Mouse (Mus musculus) embryonic facial prominence, embryonic 11.5 days (tissue): ENCODE measurements around the gene Crybb1. TPM values are rescaled to one million over a fixed set of nuclear protein-coding genes. Genes with fewer than 3 reads are reported as not detected.
A peak's percentile ranks its signal among the peaks of the same experiment; 100 is the strongest.

Source experiments
- ATAC-seq: fragments of 200-750 bp; cut with Nextera tagmentation; replicated peaks from 2 replicates; pipeline ENCODE4 v1.8.0; 2017; ENCODE audit warnings: low read depth; ENCODE audit not compliant: insufficient number of reproducible peaks, low FRiP score, low TSS enrichment
- DNase-seq: peaks from one replicate; pipeline ENCODE4 v3.0.0-alpha.2; 2015; ENCODE audit warnings: low spot score
- H3K27ac ChIP-seq: fragments of 300-500 bp; sonication (generic); replicated peaks from 2 replicates; pipeline ENCODE4 v1.5.1; 2014; ENCODE audit warnings: mild to moderate bottlenecking, low read depth, low read length, control low read depth
- H3K27me3 ChIP-seq: fragments of 300-500 bp; sonication (generic); 2 replicates; pipeline ENCODE4 v1.6.1; 2014; ENCODE audit warnings: mild to moderate bottlenecking, low read length, moderate library complexity, mixed read lengths; ENCODE audit not compliant: control insufficient read depth, insufficient read depth
- H3K36me3 ChIP-seq: fragments of 300-500 bp; sonication (generic); replicated peaks from 2 replicates; pipeline ENCODE4 v1.6.1; 2014; ENCODE audit warnings: low read depth, mild to moderate bottlenecking, low read length, moderate library complexity, mixed read lengths; ENCODE audit not compliant: control insufficient read depth, insufficient read depth
- H3K4me1 ChIP-seq: fragments of 300-500 bp; sonication (generic); 2 replicates; pipeline ENCODE4 v1.6.1; 2014; ENCODE audit warnings: low read length, mixed read lengths; ENCODE audit not compliant: control insufficient read depth, insufficient read depth
- H3K4me2 ChIP-seq: fragments of 300-500 bp; sonication (generic); 2 replicates; pipeline ENCODE4 v1.6.1; 2014; ENCODE audit warnings: low read depth, mild to moderate bottlenecking, control low read depth, low read length, moderate library complexity
- H3K4me3 ChIP-seq: fragments of 300-500 bp; sonication (generic); 2 replicates; pipeline ENCODE4 v1.5.1; 2014; ENCODE audit warnings: low read depth, low read length, control low read depth
- H3K9ac ChIP-seq: fragments of 300-500 bp; sonication (generic); replicated peaks from 2 replicates; pipeline ENCODE4 v1.6.1; 2014; ENCODE audit warnings: mild to moderate bottlenecking, control low read depth, low read length
- H3K9me3 ChIP-seq: fragments of 300-500 bp; sonication (generic); replicated peaks from 2 replicates; pipeline ENCODE4 v1.6.1; 2016; ENCODE audit warnings: mild to moderate bottlenecking, low read length, inconsistent platforms, mixed read lengths; ENCODE audit not compliant: control insufficient read depth
- WGBS: fragments of 180-500 bp; shearing (Covaris S2); extraction: QIAGEN DNeasy Blood & Tissue Kit; methylation state at CpG from one replicate; pipeline ENCODE4 v1.1.7; 2014; 5-methylcytosine and 5-hydroxymethylcytosine counted together
- polyA plus RNA-seq: library from polyadenylated mRNA; unstranded; fragments of >200 nt; fragmentation: Nextera tagmentation; extraction: Ambion mirVana; gene quantifications from 2 replicates; pipeline ENCODE4 v1.2.1, GENCODE M21; 2014

Crybb1 gene
- polyA plus RNA-seq, 1 experiment from 2014 or later = 2.7 TPM

GRCm38 (mm10) chr5:112225591-112225990 lies 30.0 kb upstream of the Crybb1 start:
- H3K4me3 ChIP-seq = no peak overlapping the region
- no peak overlapping the region for H3K9ac ChIP-seq
- no peak overlapping the region for H3K27ac ChIP-seq
- DNase-seq (no peak), ATAC-seq (peak; percentile 35; the same call in 1 of the 2 replicates)
- no peak overlapping the region for H3K4me2 ChIP-seq
- H3K4me1 ChIP-seq = peaks cover 4% of the 10 kb centered on the region
- WGBS = 53% methylated on average over 6 of the region's 6 CpGs
- no peaks in the 10 kb centered on the region for H3K36me3 ChIP-seq
- peaks cover 25% of the 10 kb centered on the region for H3K27me3 ChIP-seq
- no peaks in the 10 kb centered on the region for H3K9me3 ChIP-seq

DNA sequence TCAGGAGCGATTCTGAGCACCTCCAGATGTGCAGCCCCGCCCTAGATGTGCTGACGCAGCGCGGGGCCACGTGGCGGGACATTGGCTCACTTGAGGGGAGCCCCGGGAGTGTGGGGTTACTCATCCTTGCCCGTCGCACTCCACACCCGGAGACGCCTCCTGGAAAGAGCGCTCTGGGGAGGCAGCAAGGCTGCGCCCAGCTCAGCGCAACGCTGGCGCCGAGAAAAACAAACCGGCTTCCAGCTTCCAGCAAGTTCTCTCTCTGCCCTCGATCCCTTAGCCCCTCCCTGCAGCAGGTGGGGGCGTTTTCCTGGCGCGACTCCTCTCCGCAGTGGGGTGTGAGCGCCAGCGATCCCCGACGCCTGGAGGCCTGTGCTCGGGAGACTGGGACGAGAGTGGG lies 28.3 kb upstream of the Crybb1 start:
- DNase-seq = no peak
- Histone ChIP-seq H3K27me3 (peaks cover 25% of the 10 kb centered on the region), H3K9ac (peak overlapping the region; percentile 70), H3K36me3 (no peaks in the 10 kb centered on the region), H3K4me3 (peak overlapping the region; percentile 41), H3K4me1 (peaks cover 4% of the 10 kb centered on the region), H3K27ac (no peak overlapping the region), H3K9me3 (no peaks in the 10 kb centered on the region), H3K4me2 (peak overlapping the region; percentile 82)
- ATAC-seq = no peak
- 2% methylated on average over 30 of the region's 30 CpGs for WGBS

DNA sequence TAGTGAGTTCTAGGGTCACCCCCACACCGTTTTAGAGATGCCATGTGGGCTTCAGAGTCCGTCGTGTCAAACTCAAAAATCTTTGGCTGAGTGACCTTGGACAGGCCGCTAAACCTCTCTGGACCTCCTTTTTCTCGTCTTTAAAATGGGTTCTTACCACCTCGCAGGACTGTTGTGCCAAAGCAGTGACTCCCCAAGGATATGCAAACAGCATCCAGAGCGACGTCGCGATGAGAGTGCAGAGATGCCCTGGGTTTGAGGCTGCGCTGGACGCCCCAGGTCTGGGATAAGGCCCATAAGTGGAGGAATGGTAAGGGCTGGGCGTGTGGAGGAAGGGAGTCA lies 27.7 kb upstream of the Crybb1 start:
- Histone ChIP-seq H3K4me2 (peak overlapping the region; percentile 82), H3K4me3 (peak overlapping the region; percentile 41), H3K4me1 (peaks cover 4% of the 10 kb centered on the region), H3K36me3 (no peaks in the 10 kb centered on the region), H3K9ac (peak overlapping the region; percentile 70), H3K9me3 (no peaks in the 10 kb centered on the region), H3K27me3 (peaks cover 25% of the 10 kb centered on the region), H3K27ac (peak overlapping the region; percentile 57; the same call in 1 of the 2 replicates)
- WGBS = under 1% methylated on average over 13 of the region's 13 CpGs
- no peak for DNase-seq
- no peak; the same call in 1 of the 2 replicates for ATAC-seq

DNA sequence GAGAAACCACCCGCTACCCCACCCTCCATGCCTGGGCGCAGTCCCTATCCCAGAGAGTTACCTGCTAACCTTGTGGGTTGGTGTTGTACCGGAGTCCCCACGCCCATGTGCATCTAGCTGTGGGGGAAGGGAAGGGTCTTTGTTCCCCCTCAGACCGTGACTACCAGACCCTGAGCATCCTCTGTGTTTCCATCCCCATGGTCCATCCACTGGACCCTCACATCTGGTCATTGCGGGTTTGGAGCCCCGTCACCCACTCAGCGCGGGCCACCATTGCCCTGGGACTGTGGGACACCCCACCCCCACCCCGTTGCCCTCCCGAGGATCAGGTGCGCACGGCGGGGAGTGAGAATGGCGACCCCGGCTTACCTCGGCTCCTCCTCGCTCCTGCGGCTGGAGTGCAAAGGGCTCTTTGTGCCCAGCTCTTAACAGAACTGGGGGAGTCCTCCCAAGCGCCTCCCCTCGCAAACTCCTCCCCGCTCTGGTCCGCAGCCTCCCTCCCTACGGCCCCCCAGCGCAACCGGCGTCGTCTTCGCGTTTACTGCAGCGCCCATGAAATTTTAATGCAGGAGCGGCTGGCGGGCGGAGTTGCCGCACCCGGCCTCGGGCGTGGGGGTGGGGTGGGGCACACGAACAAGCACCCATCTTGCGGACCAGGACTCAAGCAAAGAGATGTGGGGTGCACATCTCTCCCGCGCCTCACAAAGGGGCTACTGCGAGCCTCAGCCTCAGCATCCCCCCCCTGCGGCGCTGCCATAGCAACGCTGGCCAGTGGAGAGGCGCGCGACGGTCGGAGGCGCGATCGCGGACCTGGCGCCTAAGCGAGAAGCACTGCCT lies 27.2 kb upstream of the Crybb1 start:
- peak; percentile 70 for ATAC-seq
- DNase-seq = peak; percentile 75
- Histone ChIP-seq H3K4me3 (peak overlapping the region; percentile 41), H3K27me3 (peaks cover 25% of the 10 kb centered on the region), H3K4me1 (peaks cover 4% of the 10 kb centered on the region), H3K27ac (peak overlapping the region; percentile 57; the same call in 1 of the 2 replicates), H3K9ac (peak overlapping the region; percentile 70), H3K36me3 (no peaks in the 10 kb centered on the region), H3K9me3 (no peaks in the 10 kb centered on the region), H3K4me2 (peak overlapping the region; percentile 82)
- WGBS = under 1% methylated on average over 56 of the region's 57 CpGs

DNA sequence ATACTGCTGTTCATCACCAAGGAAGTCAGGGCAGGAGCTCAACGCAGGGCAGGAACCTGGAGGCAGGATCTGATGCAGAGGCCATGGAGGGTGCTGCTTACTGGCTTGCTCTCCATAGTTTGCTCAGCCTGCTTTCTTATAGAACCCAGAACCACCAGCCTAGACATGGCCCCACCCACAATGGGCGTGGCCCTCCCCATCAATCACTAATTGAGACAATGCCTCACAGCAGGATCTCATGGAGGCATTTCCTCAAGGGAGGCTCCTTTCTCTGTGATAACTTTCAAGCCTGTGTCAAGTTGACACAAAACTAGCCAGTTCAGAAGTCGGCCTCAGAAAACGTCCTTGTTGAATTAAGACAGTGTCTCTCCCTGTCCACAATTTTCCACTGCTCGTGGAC lies 19.8 kb upstream of the Crybb1 start:
- DNase-seq = no peak
- no peak overlapping the region; the same call in 1 of the 2 replicates for H3K27ac ChIP-seq
- H3K4me2 ChIP-seq = no peak overlapping the region
- no peak for ATAC-seq
- H3K4me3 ChIP-seq = no peak overlapping the region
- no peaks in the 10 kb centered on the region for H3K36me3 ChIP-seq
- H3K4me1 ChIP-seq = 0 out of 2 replicates have a peak, but pooled peaks cover 2% of the 10 kb centered on the region
- H3K9ac ChIP-seq = no peak overlapping the region
- H3K27me3 ChIP-seq = no peaks in the 10 kb centered on the region
- WGBS = 64% methylated on average over 5 of the region's 5 CpGs
- H3K9me3 ChIP-seq = no peaks in the 10 kb centered on the region

- no peak overlapping the region for H3K9ac ChIP-seq
- no peak overlapping the region for H3K27ac ChIP-seq
- H3K27me3 ChIP-seq = no peaks in the 10 kb centered on the region
- H3K4me1 ChIP-seq = 0 out of 2 replicates have a peak, but pooled peaks cover 2% of the 10 kb centered on the region
- 72% methylated on average over 2 of the region's 2 CpGs for WGBS
- ATAC-seq (no peak), DNase-seq (no peak)
- no peak overlapping the region for H3K4me2 ChIP-seq
- no peaks in the 10 kb centered on the region for H3K9me3 ChIP-seq
- no peak overlapping the region for H3K4me3 ChIP-seq
- no peaks in the 10 kb centered on the region for H3K36me3 ChIP-seq
These were observed 19.0 kb upstream of the Crybb1 start for GRCm38 (mm10) chr5:112236631-112237030.

GRCm38 (mm10) chr5:112237439-112237838 lies 18.2 kb upstream of the Crybb1 start:
- no peaks in the 10 kb centered on the region for H3K9me3 ChIP-seq
- no peak overlapping the region for H3K4me2 ChIP-seq
- no peaks in the 10 kb centered on the region for H3K36me3 ChIP-seq
- 0 out of 2 replicates have a peak, but pooled peaks cover 2% of the 10 kb centered on the region for H3K4me1 ChIP-seq
- H3K9ac ChIP-seq = peak overlapping the region; percentile 39; the same call in 1 of the 2 replicates
- ATAC-seq (peak; percentile 81), DNase-seq (peak; percentile 68)
- peak overlapping the region; percentile 52 for H3K27ac ChIP-seq
- no peaks in the 10 kb centered on the region for H3K27me3 ChIP-seq
- WGBS = 2% methylated on average over 16 of the region's 16 CpGs
- no peak overlapping the region for H3K4me3 ChIP-seq
